Mouse (Mus musculus): ENCODE results near the gene Slc10a3. TPM values are rescaled to one million over a fixed set of nuclear protein-coding genes. Genes with fewer than 3 reads are reported as not detected.
A peak's percentile ranks its signal among the peaks of the same experiment; 100 is the strongest.

The Slc10a3 gene
- polyA plus RNA-seq, 1 experiment from 2014 or later, result 18.3 TPM

DNA sequence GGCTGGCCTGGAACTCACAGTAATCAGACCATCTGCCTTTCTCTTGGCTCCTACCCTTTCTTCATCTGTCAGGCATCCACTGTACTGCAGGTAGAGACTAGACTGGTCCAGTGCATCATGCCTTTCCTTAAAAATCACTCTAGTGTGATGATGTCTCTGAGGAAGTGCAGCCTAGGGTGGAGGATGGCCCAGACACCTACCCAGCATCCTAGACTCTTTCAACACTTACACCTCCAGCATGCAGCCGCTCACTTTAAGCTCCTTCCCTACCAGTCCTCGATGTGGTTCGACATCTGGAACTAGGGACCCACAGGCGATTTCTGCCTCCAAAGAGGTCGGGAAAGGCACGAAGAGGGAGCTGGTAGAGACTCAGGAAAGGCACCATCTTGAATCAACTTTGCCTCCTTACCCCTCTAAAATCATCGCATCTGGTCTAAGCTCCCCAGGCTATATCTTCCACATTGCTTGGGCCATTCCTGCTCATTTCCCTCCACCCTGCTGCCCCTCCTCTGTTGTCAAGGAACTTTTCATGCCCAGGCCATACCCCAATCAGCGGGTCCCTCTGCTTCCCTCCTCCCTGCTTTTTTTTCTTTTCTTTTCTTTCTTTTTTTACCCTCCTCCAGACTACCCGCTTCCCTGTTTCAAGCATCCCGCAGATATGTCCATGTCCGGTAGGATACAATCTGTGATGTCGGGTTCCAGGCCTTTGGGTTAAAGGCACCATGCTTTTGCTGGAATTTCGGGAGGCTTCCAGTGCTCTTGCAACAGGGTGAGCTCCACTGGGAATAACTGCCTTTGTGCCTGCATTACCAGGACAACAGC, 20.3 kb downstream of the Slc10a3 start:
- no peaks in the 10 kb centered on the region for H3K4me1 ChIP-seq (replicated peaks; ENCODE audit: control insufficient read depth, insufficient read depth, low read length)
- no peak overlapping the region for H3K27ac ChIP-seq (ENCODE audit: low read depth, low read length)
- peak overlapping the region; percentile 57 for H3K4me2 ChIP-seq (replicated peaks; ENCODE audit: low read depth)
- H3K36me3 ChIP-seq (ENCODE audit: control insufficient read depth, insufficient read depth), result no peaks in the 10 kb centered on the region
- WGBS, result 21% methylated on average over 13 of the region's 13 CpGs
- TF ChIP-seq CTCF (IDR thresholded peaks at IDR 0.05; ENCODE audit: low read depth), result no peak
- H3K9me3 ChIP-seq (ENCODE audit: control insufficient read depth), result no peaks in the 10 kb centered on the region
- ATAC-seq, result no peak
- H3K9ac ChIP-seq (ENCODE audit: low read depth, low read length), result peak overlapping the region; percentile 45; the same call in 1 of the 2 replicates
- peak overlapping the region; percentile 46 for H3K4me3 ChIP-seq (ENCODE audit: low read depth, low read length)
- no peaks in the 10 kb centered on the region for H3K27me3 ChIP-seq (replicated peaks; ENCODE audit: control insufficient read depth, insufficient read depth, low read length)

DNA sequence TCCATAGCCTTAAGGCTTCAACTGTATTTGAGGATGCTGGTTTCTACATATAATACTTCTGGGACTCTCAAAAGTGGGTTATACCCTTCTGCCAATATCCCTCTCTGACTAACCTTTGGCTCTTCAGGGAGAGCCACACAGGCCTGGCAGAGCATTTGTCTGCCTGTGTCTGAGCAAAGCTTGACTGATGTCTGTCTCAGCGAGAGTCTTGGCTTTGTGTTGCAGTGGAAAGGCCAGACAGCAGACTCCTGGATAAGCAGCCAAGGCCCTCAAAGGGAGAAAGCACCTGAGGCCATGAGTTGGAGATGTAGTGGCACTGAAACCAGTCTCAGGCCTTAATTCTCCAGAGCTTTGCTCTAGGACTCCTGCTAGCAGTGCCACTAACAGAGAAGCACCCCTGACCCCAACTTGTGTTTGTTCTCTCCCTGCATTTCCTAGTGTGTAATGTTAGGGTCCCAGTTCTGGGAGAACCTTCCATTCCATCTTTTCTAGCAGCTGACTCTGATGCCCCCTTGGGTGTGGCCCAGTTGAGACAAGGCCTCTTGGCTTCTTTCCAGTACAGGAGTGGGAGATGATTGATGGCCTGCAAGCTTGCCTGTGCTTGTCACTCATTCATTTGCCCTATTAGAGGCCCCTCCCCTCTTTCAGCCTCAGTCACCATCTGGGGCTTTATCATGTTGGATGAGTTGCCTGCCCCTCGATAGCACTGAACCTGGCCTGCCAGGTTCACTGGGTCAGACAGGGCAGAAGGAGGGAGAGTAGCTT, 42.8 kb downstream of the Slc10a3 start:
- Histone ChIP-seq H3K36me3 (ENCODE audit: control insufficient read depth, insufficient read depth) (no peaks in the 10 kb centered on the region), H3K9ac (ENCODE audit: low read depth, low read length) (no peak overlapping the region), H3K4me1 (replicated peaks; ENCODE audit: control insufficient read depth, insufficient read depth, low read length) (no peaks in the 10 kb centered on the region), H3K4me2 (replicated peaks; ENCODE audit: low read depth) (no peak overlapping the region), H3K4me3 (ENCODE audit: low read depth, low read length) (no peak overlapping the region), H3K27me3 (replicated peaks; ENCODE audit: control insufficient read depth, insufficient read depth, low read length) (no peaks in the 10 kb centered on the region), H3K27ac (ENCODE audit: low read depth, low read length) (no peak overlapping the region), H3K9me3 (ENCODE audit: control insufficient read depth) (no peaks in the 10 kb centered on the region)
- WGBS, result 37% methylated on average over 2 of the region's 2 CpGs
- TF ChIP-seq CTCF (IDR thresholded peaks at IDR 0.05; ENCODE audit: low read depth), result no peak
- ATAC-seq, result no peak

DNA sequence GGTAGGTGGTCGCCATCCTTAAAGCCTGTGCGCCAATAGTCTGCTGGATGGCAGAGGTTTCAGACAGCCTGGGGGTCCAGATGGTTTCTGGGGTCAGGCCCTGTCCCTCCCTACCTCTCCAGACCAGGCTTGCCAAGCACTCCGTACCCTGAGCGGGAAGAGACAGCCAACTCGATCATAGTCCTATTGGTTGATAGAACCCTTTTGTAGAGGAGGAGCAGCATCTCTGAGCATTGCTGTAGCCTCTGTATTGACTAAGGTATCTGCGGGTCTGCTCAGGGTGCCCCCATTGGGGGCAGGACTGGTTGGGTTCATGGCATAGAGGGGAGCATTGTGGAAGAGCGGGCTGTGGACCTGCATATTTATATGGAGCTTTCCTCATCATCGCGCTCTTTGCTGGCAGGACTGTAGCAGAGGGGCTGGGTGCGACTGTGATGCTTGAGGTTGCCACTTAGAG, 43.9 kb downstream of the Slc10a3 start:
- 28% methylated on average over 9 of the region's 10 CpGs for WGBS
- peak overlapping the region; percentile 42 for H3K4me3 ChIP-seq (ENCODE audit: low read depth, low read length)
- peak overlapping the region; percentile 68 for H3K4me2 ChIP-seq (replicated peaks; ENCODE audit: low read depth)
- no peaks in the 10 kb centered on the region for H3K27me3 ChIP-seq (replicated peaks; ENCODE audit: control insufficient read depth, insufficient read depth, low read length)
- no peak overlapping the region; the same call in 1 of the 2 replicates for H3K9ac ChIP-seq (ENCODE audit: low read depth, low read length)
- ATAC-seq, result peak; percentile 9; the same call in 1 of the 2 replicates
- H3K4me1 ChIP-seq (replicated peaks; ENCODE audit: control insufficient read depth, insufficient read depth, low read length), result no peaks in the 10 kb centered on the region
- no peaks in the 10 kb centered on the region for H3K36me3 ChIP-seq (ENCODE audit: control insufficient read depth, insufficient read depth)
- no peaks in the 10 kb centered on the region for H3K9me3 ChIP-seq (ENCODE audit: control insufficient read depth)
- H3K27ac ChIP-seq (ENCODE audit: low read depth, low read length), result no peak overlapping the region
- TF ChIP-seq CTCF (IDR thresholded peaks at IDR 0.05; ENCODE audit: low read depth), result no peak

DNA sequence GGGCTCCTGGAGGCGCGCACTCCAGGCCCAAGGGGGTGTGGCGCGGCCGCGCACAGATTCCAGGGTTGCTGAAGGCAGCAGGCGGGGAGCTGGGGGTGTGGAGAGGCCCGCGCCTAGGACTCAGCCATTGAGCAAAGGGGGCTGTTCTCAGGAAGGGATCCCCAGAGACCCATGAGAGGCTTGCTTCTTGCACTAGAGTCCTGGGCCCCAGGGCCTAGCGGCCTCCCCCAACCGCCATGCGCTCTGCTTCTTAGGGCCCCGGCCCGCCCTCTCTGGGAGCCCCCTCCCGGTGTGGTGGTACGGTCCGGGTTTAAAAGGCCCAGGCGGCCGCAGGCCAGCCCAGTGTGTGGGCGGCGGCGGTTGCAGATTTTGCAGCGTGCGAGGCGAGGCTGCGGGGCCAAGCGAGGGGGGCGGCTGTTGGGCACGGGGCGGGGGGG, 44.4 kb downstream of the Slc10a3 start, which contains the start of gene Plxna3:
Plxna3 (plus strand) TSS at position 342 of the 437 bp plus-strand sequence.
- H3K9me3 ChIP-seq (ENCODE audit: control insufficient read depth), result no peaks in the 10 kb centered on the region
- peak; percentile 94 for ATAC-seq
- WGBS, result 23% methylated on average over 30 of the region's 30 CpGs
- TF ChIP-seq CTCF (IDR thresholded peaks at IDR 0.05; ENCODE audit: low read depth), result no peak
- peak within 1 kb of the TSS; percentile 53 for H3K9ac ChIP-seq (ENCODE audit: low read depth, low read length)
- H3K36me3 ChIP-seq (ENCODE audit: control insufficient read depth, insufficient read depth), result no peaks in the 10 kb centered on the region
- H3K27ac ChIP-seq (ENCODE audit: low read depth, low read length), result no peak within 1 kb of the TSS
- no peaks in the 10 kb centered on the region for H3K4me1 ChIP-seq (replicated peaks; ENCODE audit: control insufficient read depth, insufficient read depth, low read length)
- no peaks in the 10 kb centered on the region for H3K27me3 ChIP-seq (replicated peaks; ENCODE audit: control insufficient read depth, insufficient read depth, low read length)
- peak within 1 kb of the TSS; percentile 42 for H3K4me3 ChIP-seq (ENCODE audit: low read depth, low read length)
- peak within 1 kb of the TSS; percentile 68 for H3K4me2 ChIP-seq (replicated peaks; ENCODE audit: low read depth)

Other genes starting within 250 kb of the Slc10a3 start
- not detected in 2 replicates for gene Opn1mw, start 245.9 kb downstream of the Slc10a3 start, polyA plus RNA-seq (2015; fragmentation: Nextera tagmentation; extraction: Ambion mirVana)
- gene Mecp2, start 238.0 kb downstream of the Slc10a3 start, polyA plus RNA-seq (2015; fragmentation: Nextera tagmentation; extraction: Ambion mirVana), result 7.9 and 8.5 TPM in 2 replicates
- gene Tex28, start 205.5 kb downstream of the Slc10a3 start, polyA plus RNA-seq (2015; fragmentation: Nextera tagmentation; extraction: Ambion mirVana), result not detected in 2 replicates
- gene Tktl1, start 196.1 kb downstream of the Slc10a3 start, polyA plus RNA-seq (2015; fragmentation: Nextera tagmentation; extraction: Ambion mirVana), result not detected in 2 replicates
- gene Flna, start 123.5 kb downstream of the Slc10a3 start, polyA plus RNA-seq (2015; fragmentation: Nextera tagmentation; extraction: Ambion mirVana), result 155 and 170 TPM in 2 replicates
- 13.8 and 14.6 TPM in 2 replicates for gene Emd, start 118.7 kb downstream of the Slc10a3 start, polyA plus RNA-seq (2015; fragmentation: Nextera tagmentation; extraction: Ambion mirVana)
- 485 and 521 TPM in 2 replicates for gene Rpl10, start 102.5 kb downstream of the Slc10a3 start, polyA plus RNA-seq (2015; fragmentation: Nextera tagmentation; extraction: Ambion mirVana)
- gene Taz, start 91.4 kb downstream of the Slc10a3 start, polyA plus RNA-seq (2015; fragmentation: Nextera tagmentation; extraction: Ambion mirVana), result 64.0 and 64.8 TPM in 2 replicates
- 24.7 and 26.2 TPM in 2 replicates for gene Dnase1l1, start 91.0 kb downstream of the Slc10a3 start, polyA plus RNA-seq (2015; fragmentation: Nextera tagmentation; extraction: Ambion mirVana)
- gene Atp6ap1, start 76.3 kb downstream of the Slc10a3 start, polyA plus RNA-seq (2015; fragmentation: Nextera tagmentation; extraction: Ambion mirVana), result 111 and 115 TPM in 2 replicates
- gene Gdi1, start 68.4 kb downstream of the Slc10a3 start, polyA plus RNA-seq (2015; fragmentation: Nextera tagmentation; extraction: Ambion mirVana), result 63.9 and 72.4 TPM in 2 replicates
- gene Fam50a, start 60.3 kb downstream of the Slc10a3 start, polyA plus RNA-seq (2015; fragmentation: Nextera tagmentation; extraction: Ambion mirVana), result 35.6 and 42.9 TPM in 2 replicates
- 0.93 and 1.3 TPM in 2 replicates for gene Plxna3, start 44.3 kb downstream of the Slc10a3 start, polyA plus RNA-seq (2015; fragmentation: Nextera tagmentation; extraction: Ambion mirVana)
- 58.3 and 62.2 TPM in 2 replicates for gene Lage3, start 19.7 kb downstream of the Slc10a3 start, polyA plus RNA-seq (2015; fragmentation: Nextera tagmentation; extraction: Ambion mirVana)
- gene Ubl4a, start 131 bp downstream of the Slc10a3 start, polyA plus RNA-seq (2015; fragmentation: Nextera tagmentation; extraction: Ambion mirVana), result 77.4 and 78.1 TPM in 2 replicates
- gene Fam3a, start 19.9 kb upstream of the Slc10a3 start, polyA plus RNA-seq (2015; fragmentation: Nextera tagmentation; extraction: Ambion mirVana), result 20.9 and 22.0 TPM in 2 replicates
- gene Ikbkg, start 19.9 kb upstream of the Slc10a3 start, polyA plus RNA-seq (2015; fragmentation: Nextera tagmentation; extraction: Ambion mirVana), result 12.0 and 12.7 TPM in 2 replicates
- gene G6pdx, start 55.8 kb upstream of the Slc10a3 start, polyA plus RNA-seq (2015; fragmentation: Nextera tagmentation; extraction: Ambion mirVana), result 13.6 and 14.5 TPM in 2 replicates
- not detected in 2 replicates for gene Gm6880, start 108.0 kb upstream of the Slc10a3 start, polyA plus RNA-seq (2015; fragmentation: Nextera tagmentation; extraction: Ambion mirVana)
- not detected in 2 replicates for gene Olfr1326-ps1, start 201.5 kb upstream of the Slc10a3 start, polyA plus RNA-seq (2015; fragmentation: Nextera tagmentation; extraction: Ambion mirVana)
- gene Olfr1325, start 219.3 kb upstream of the Slc10a3 start, polyA plus RNA-seq (2015; fragmentation: Nextera tagmentation; extraction: Ambion mirVana), result not detected in 2 replicates

All from intestine, postnatal 0 days (tissue).